8 mouse cellular contexts compared by ENCODE assay signal in genomic region chr14:76110396-76111221, GRCm38 (mm10). TPM values are rescaled to one million over a fixed set of nuclear protein-coding genes. Genes with fewer than 3 reads are reported as not detected.
DNase-seq lines count a peak whose midpoint lies in the region; ATAC-seq lines count a peak whose summit lies in the region.

Gene Gpalpp1 (minus strand): TSS chr14:76110760.
Gene Nufip1 (plus strand): TSS chr14:76110891.

- no peaks in the 10 kb centered on the region for H3K9me3 ChIP-seq in hindbrain, embryonic 15.5 days

- WGBS in hindbrain, embryonic 15.5 days = under 1% methylated on average over 69 of the region's 69 CpGs

- H3K36me3 ChIP-seq in hindbrain, embryonic 15.5 days = peaks cover 20% of the 10 kb centered on the region

- peak within 1 kb of the TSS; percentile 77 for H3K9ac ChIP-seq in hindbrain, embryonic 15.5 days

- H3K4me2 ChIP-seq in hindbrain, embryonic 15.5 days = peak within 1 kb of the TSS; percentile 93

- peak; percentile 99 for ATAC-seq in hindbrain, embryonic 15.5 days (ENCODE audit: low FRiP score, low read depth)

- peak; percentile 91 for DNase-seq in T-cell, adult 2 months (ENCODE audit: low spot score)
- DNase-seq in cerebellum, postnatal 36 days = peak; percentile 87 to 93
- peak; percentile 91 to 96 for DNase-seq in frontal cortex, postnatal 36 days (ENCODE audit: low spot score in 2 of 2)
- peak; percentile 89 for DNase-seq in left cerebral cortex, adult 11 months (ENCODE audit: low spot score)
- peak; percentile 90 for DNase-seq in lung, postnatal 4 days
- peak; percentile 95 for DNase-seq in retina, postnatal 7 days (ENCODE audit: low read depth, low spot score)
- DNase-seq in urinary bladder, adult 2 months (ENCODE audit: low spot score) = peak; percentile 68

- peaks cover 30% of the 10 kb centered on the region for H3K4me1 ChIP-seq in hindbrain, embryonic 15.5 days (replicated peaks)

- H3K4me3 ChIP-seq in hindbrain, embryonic 15.5 days = peak within 1 kb of the TSS; percentile 89

- peak within 1 kb of the TSS; percentile 88 for H3K27ac ChIP-seq in hindbrain, embryonic 15.5 days (replicated peaks)

- H3K27me3 ChIP-seq in hindbrain, embryonic 15.5 days = no peaks in the 10 kb centered on the region

RNA-seq across cellular contexts. Expression of gene Gpalpp1, which starts in this region (rescaled TPM):
- 11.5 and 12.2 TPM in 2 replicates for polyA plus RNA-seq in hindbrain, embryonic 15.5 days (2015; fragmentation: Nextera tagmentation; extraction: Ambion mirVana)
- 11.6 and 12.6 TPM in 2 replicates for polyA plus RNA-seq in urinary bladder, adult 2 months (2012; rRNA removed)

RNA-seq across cellular contexts. Expression of gene Nufip1, which starts in this region (rescaled TPM):
- polyA plus RNA-seq in hindbrain, embryonic 15.5 days (2015; fragmentation: Nextera tagmentation; extraction: Ambion mirVana) = 12.1 and 13.3 TPM in 2 replicates
- polyA plus RNA-seq in urinary bladder, adult 2 months (2012; rRNA removed) = 5.0 and 5.5 TPM in 2 replicates

Comparison
In these comparisons a context has a peak if more than half of its experiments do, and no peak if none do; other contexts are left out.
1. Peak in every context shown above with its lines: DNase-seq, ATAC-seq, H3K4me3 ChIP-seq and H3K27ac ChIP-seq.